Mouse (Mus musculus) forebrain, embryonic 16.5 days (tissue): ENCODE measurements around the gene Cdc42bpg. TPM values are rescaled to one million over a fixed set of nuclear protein-coding genes. Genes with fewer than 3 reads are reported as not detected.

Experiments used
- ATAC-seq: fragments of 200-750 bp; cut with Nextera tagmentation; 2 replicates; pipeline ENCODE4 v1.8.0; 2017; ENCODE audit warnings: mild to moderate bottlenecking, moderate library complexity
- H3K27ac ChIP-seq: fragments of 300-500 bp; sonication (generic); 2 replicates; pipeline ENCODE4 v1.5.1; 2014; ENCODE audit warnings: low read length, control low read depth
- H3K27me3 ChIP-seq: fragments of 300-500 bp; sonication (generic); replicated peaks from 2 replicates; pipeline ENCODE4 v1.6.1; 2014; ENCODE audit warnings: low read length; ENCODE audit not compliant: control insufficient read depth, insufficient read depth
- H3K36me3 ChIP-seq: fragments of 300-500 bp; sonication (generic); 2 replicates; pipeline ENCODE4 v1.6.1; 2014; ENCODE audit not compliant: control insufficient read depth, insufficient read depth
- H3K4me1 ChIP-seq: fragments of 300-500 bp; sonication (generic); replicated peaks from 2 replicates; pipeline ENCODE4 v1.6.1; 2014; ENCODE audit warnings: low read length; ENCODE audit not compliant: control insufficient read depth, insufficient read depth
- H3K4me2 ChIP-seq: fragments of 300-500 bp; sonication (generic); 2 replicates; pipeline ENCODE4 v1.6.1; 2014; ENCODE audit warnings: mild to moderate bottlenecking, low read length, control low read depth
- H3K4me3 ChIP-seq: fragments of 300-500 bp; sonication (generic); replicated peaks from 2 replicates; pipeline ENCODE4 v1.5.1; 2014; ENCODE audit warnings: mild to moderate bottlenecking, low read length, control low read depth
- H3K9ac ChIP-seq: fragments of 300-500 bp; sonication (generic); replicated peaks from 2 replicates; pipeline ENCODE4 v1.6.1; 2014; ENCODE audit warnings: low read depth, low read length, control low read depth
- H3K9me3 ChIP-seq: fragments of 300-500 bp; sonication (generic); 2 replicates; pipeline ENCODE4 v1.6.1; 2016; ENCODE audit warnings: low read length; ENCODE audit not compliant: control insufficient read depth
- WGBS: fragments of 180-500 bp; shearing (Covaris S2); extraction: QIAGEN DNeasy Blood & Tissue Kit; methylation state at CpG from one replicate; pipeline ENCODE4 v1.1.7; 2014; 5-methylcytosine and 5-hydroxymethylcytosine counted together
- polyA plus RNA-seq: library from polyadenylated mRNA; unstranded; fragments of >200 nt; fragmentation: Nextera tagmentation; extraction: Ambion mirVana; gene quantifications from 2 replicates; pipeline ENCODE4 v1.2.1, GENCODE M21; 2015

Gene Cdc42bpg
- polyA plus RNA-seq, 1 experiment from 2014 or later = 0.52 TPM

GRCm38 (mm10) chr19:6281122-6282020 is 24.9 kb upstream of the Cdc42bpg start:
- Histone ChIP-seq H3K4me3 (no peak overlapping the region), H3K27ac (no peak overlapping the region), H3K4me2 (no peak overlapping the region), H3K9ac (no peak overlapping the region), H3K27me3 (no peaks in the 10 kb centered on the region), H3K36me3 (peaks cover 13% of the 10 kb centered on the region), H3K4me1 (peaks cover 29% of the 10 kb centered on the region), H3K9me3 (no peaks in the 10 kb centered on the region)
- no peak for ATAC-seq
- 86% methylated on average over 14 of the region's 14 CpGs for WGBS

DNA sequence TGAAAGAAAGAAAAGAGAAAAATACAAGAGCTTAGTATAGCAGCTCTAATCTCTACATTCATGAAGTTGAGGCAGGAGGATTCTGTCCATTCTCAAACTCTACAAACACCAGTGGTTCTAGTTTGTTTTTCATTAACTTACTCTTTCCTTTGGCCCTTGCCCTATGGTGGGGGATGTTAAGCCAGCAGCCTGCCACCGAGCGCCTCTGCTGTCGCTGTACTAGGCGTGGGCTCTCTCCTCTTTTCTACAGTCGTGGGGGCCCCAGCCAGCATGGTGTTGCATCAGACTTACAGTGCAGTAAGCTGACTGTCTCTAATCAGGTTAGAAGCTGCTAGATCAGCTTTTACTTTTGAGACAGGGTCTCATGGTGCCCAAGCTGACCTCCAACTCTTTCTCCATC is 23.3 kb upstream of the Cdc42bpg start:
- Histone ChIP-seq H3K27me3 (no peaks in the 10 kb centered on the region), H3K36me3 (peaks cover 13% of the 10 kb centered on the region), H3K9ac (no peak overlapping the region), H3K4me1 (peaks cover 25% of the 10 kb centered on the region), H3K4me2 (no peak overlapping the region), H3K9me3 (no peaks in the 10 kb centered on the region), H3K4me3 (no peak overlapping the region), H3K27ac (no peak overlapping the region)
- no peak for ATAC-seq
- WGBS = 86% methylated on average over 5 of the region's 5 CpGs

- Histone ChIP-seq H3K36me3 (peaks cover 13% of the 10 kb centered on the region), H3K27ac (no peak overlapping the region), H3K9me3 (no peaks in the 10 kb centered on the region), H3K4me3 (no peak overlapping the region), H3K27me3 (no peaks in the 10 kb centered on the region), H3K9ac (no peak overlapping the region), H3K4me1 (peaks cover 10% of the 10 kb centered on the region), H3K4me2 (no peak overlapping the region)
- no peak for ATAC-seq
- 92% methylated on average over 12 of the region's 12 CpGs for WGBS
Observed at GRCm38 (mm10) chr19:6284502-6284901, 21.8 kb upstream of the Cdc42bpg start.

- 86% methylated on average over 8 of the region's 8 CpGs for WGBS
- ATAC-seq = no peak
- H3K36me3 ChIP-seq = peaks cover 13% of the 10 kb centered on the region
Observed at GRCm38 (mm10) chr19:6285226-6285625, 21.0 kb upstream of the Cdc42bpg start.

GRCm38 (mm10) chr19:6285632-6286433 is 20.4 kb upstream of the Cdc42bpg start:
- no peaks in the 10 kb centered on the region for H3K27me3 ChIP-seq
- peaks cover 11% of the 10 kb centered on the region for H3K36me3 ChIP-seq
- no peaks in the 10 kb centered on the region for H3K9me3 ChIP-seq
- no peak overlapping the region for H3K9ac ChIP-seq
- no peaks in the 10 kb centered on the region for H3K4me1 ChIP-seq
- WGBS = 87% methylated on average over 7 of the region's 7 CpGs
- no peak overlapping the region for H3K4me2 ChIP-seq
- H3K4me3 ChIP-seq = no peak overlapping the region
- no peak overlapping the region for H3K27ac ChIP-seq
- no peak for ATAC-seq

More at GRCm38 (mm10) chr19:6285226-6285625, 21.0 kb upstream of the Cdc42bpg start:
- H3K4me2 ChIP-seq = no peak overlapping the region
- H3K9ac ChIP-seq = no peak overlapping the region
- no peaks in the 10 kb centered on the region for H3K27me3 ChIP-seq
- no peak overlapping the region for H3K4me3 ChIP-seq
- peaks cover 2% of the 10 kb centered on the region; the same call in 1 of the 2 replicates for H3K4me1 ChIP-seq
- no peak overlapping the region for H3K27ac ChIP-seq
- no peaks in the 10 kb centered on the region for H3K9me3 ChIP-seq

DNA sequence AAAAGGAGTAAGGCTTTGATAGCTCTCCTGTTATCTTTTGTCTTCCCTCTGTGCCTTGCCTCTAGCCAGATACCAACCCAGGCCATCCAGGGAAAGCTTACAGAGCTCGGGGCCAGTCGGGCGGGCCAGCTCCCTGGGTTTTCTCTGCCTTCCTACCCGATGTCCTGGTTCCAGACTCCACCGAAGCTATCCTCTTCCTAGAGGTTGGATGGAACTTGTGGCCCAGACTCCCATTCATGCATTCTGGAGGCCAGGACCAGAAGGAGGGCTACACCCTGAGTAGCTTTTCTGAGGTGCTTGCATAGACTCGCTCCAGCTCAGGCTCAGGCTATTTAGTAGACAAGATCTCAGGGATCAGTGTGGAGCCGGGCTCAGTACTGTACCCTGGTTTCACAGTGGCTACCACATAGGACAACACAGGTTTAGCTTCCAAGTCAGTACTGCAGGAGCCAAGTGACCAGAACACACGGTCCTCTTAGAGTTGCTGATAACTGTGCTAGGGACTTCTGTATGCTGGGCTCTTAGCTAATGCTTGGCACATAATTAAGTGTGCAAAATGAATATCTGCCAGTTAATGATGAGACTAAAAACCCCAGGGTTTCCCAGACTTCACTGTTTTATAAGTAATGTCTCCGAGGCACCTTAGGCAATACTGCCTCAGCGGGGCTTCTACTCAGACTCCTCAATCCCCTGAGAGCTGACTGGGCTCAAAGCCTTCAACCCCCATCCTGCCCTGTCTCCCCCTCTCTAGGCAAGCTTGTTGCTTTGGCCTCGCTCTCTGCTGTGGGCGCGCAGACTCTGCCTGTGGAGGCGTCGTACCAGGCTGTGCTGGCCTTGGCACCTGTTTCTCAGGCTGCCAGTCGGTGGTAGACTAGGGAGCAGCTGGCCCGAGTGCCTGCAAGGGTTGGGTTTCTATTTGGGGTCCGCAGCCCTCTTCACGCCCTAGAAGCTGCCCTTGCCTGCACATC is 19.5 kb upstream of the Cdc42bpg start:
- Histone ChIP-seq H3K36me3 (peaks cover 7% of the 10 kb centered on the region), H3K9ac (no peak overlapping the region), H3K4me1 (no peaks in the 10 kb centered on the region), H3K27ac (no peak overlapping the region), H3K27me3 (no peaks in the 10 kb centered on the region), H3K4me2 (no peak overlapping the region), H3K9me3 (no peaks in the 10 kb centered on the region), H3K4me3 (no peak overlapping the region)
- ATAC-seq = no peak
- WGBS = 85% methylated on average over 19 of the region's 19 CpGs

DNA sequence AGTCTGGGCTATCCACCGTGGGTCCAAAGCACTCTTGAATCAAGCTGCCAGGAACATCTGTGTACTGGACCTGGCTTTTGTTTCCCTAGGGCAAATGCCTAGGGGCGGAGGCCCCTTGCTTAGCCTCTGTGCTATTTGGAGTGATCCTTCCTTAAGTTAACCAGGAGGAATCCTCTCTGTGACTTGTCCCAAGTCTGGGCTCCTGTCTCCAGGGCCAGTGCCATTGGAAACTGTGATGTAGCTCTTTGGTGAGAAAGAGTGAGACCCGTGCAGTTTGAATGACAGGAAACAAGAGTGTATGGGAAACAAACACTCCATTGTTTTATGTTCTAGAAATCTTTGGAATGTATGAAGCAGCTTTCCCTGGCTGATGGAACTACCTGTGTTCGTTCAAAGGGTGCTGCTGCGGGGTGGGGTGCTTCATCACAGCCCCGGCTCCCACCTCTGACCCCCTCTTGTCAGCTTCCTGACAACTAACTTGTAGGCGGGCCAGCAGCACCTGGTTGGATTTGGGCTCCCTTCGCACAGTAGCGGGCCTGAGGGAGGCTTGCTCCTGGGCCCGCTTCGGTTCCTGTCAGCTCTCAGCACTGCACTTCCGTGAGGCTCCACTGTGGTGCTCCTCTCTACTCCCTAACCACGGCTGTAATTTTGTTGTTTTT is 17.9 kb upstream of the Cdc42bpg start:
- Histone ChIP-seq H3K9ac (no peak overlapping the region), H3K4me2 (no peak overlapping the region), H3K4me3 (no peak overlapping the region), H3K27me3 (no peaks in the 10 kb centered on the region), H3K9me3 (no peaks in the 10 kb centered on the region), H3K36me3 (peaks cover 3% of the 10 kb centered on the region), H3K4me1 (no peaks in the 10 kb centered on the region), H3K27ac (no peak overlapping the region)
- WGBS = 75% methylated on average over 13 of the region's 13 CpGs
- ATAC-seq = no peak

DNA sequence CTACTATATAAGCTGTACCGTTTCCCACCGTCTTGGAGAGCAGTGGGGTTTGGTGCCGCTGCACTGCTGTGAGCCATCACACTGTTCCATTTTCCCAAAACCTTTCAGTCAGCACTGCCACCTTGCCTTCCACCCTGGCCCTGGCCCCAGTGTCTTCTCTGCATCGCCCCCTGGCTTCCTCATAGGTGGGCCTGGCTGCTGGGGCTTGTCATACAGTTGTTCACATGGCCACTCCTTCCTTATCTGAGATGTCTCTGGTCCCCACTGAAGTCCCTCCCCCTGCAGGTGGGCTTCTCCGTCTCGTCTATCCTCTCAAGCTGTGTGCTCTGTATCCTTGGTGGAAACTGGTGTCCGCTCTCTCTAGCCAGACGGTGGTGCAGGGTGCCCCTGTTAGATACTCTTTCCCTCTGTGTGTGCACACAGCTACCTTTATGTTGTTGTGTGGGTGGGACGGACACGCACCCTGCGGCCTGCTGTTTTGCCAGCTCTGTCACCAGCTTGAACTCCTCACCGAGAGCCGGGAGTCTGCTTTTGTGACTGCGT is 16.5 kb upstream of the Cdc42bpg start:
- no peak overlapping the region for H3K4me3 ChIP-seq
- H3K4me2 ChIP-seq = no peak overlapping the region
- no peaks in the 10 kb centered on the region for H3K4me1 ChIP-seq
- WGBS = 92% methylated on average over 14 of the region's 14 CpGs
- H3K36me3 ChIP-seq = peaks cover 7% of the 10 kb centered on the region
- no peak overlapping the region for H3K27ac ChIP-seq
- H3K9me3 ChIP-seq = no peaks in the 10 kb centered on the region
- H3K27me3 ChIP-seq = no peaks in the 10 kb centered on the region
- no peak for ATAC-seq
- H3K9ac ChIP-seq = no peak overlapping the region
